Mouse (Mus musculus) adrenal gland, adult 2 months (tissue): Measurements from ENCODE around the gene Als2cr12. TPM values are rescaled to one million over a fixed set of nuclear protein-coding genes. Genes with fewer than 3 reads are reported as not detected.
"Not testable (repeated sequence)": the region's sequence is repeated elsewhere in the genome, so short reads cannot be mapped to it uniquely, and the experiment has no call there.

Source experiments
- DNase-seq: peaks from one replicate; pipeline ENCODE4 v3.0.0; 2021
- polyA plus RNA-seq: library from polyadenylated mRNA; depleted of rRNA; stranded (reverse); fragments of >200 nt; gene quantifications from 2 replicates; pipeline ENCODE4 v1.2.3, GENCODE M21; 2012; rRNA removed
- total RNA-seq, 2 experiments: library from RNA; stranded (reverse); gene quantifications; 2 replicates each; pipeline ENCODE4 v1.2.3; 2021

The Als2cr12 gene
- total and polyA plus RNA-seq, 3 experiments: 1.1 to 3.4 TPM; not detected in 1

DNA sequence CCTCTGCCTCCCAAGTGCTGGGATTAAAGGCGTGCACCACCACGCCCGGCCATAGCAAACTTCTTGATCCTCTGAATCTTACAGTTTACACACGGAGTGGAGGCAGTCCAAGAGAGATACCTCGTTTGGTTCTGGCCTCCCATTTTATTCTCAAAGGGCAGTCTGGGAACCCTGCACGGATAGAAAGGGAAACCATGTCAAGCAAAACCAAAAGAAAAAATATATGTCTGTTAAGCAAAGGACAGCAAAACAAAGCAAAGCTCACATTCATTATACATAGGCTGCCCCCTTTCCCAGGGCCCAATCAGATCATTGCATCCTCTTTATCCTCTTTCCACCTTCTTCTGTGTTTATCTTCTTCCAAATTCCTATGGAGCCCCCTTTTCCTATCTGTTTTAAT is 82.0 kb downstream of the Als2cr12 start:
- no peak for DNase-seq

DNA sequence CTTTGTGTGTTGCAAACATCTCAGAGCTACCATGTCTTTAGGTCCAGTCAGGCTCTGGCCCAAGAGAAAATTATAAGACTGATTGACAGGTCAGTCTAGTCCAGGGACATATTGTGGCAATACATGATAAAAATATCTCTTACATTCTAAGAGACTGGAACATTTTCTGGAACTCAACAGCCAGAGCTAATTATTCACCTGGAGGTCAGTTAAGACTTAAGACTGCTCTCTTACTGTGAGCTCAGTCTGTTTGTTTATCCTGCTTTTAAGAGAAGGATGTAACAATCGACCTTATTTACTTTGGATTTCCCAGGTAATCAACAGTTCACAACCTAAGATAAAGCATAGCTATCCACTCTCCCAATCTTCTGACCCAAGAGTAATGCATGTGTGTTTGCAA is 85.2 kb downstream of the Als2cr12 start:
- no peak for DNase-seq

DNA sequence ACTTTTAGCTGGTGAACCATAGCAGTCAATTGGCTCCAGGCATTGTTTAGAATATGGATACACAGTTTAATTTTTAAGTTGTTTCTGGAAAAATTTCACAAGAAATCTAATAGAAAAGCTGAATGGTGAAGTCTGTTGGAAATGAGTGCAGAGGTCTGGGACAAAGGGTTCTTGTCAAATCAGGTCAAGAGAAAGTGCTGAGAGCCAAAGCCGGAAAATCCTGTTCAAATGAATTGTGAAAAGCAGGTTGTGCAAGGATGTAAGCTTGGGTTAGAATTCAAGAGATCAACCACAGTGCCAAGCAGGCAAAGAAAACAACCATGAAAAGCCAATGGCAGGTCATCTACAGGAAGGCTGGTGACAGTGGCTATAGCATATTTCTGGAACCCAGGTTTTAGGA is 85.6 kb downstream of the Als2cr12 start:
- peak; percentile 15 for DNase-seq

DNA sequence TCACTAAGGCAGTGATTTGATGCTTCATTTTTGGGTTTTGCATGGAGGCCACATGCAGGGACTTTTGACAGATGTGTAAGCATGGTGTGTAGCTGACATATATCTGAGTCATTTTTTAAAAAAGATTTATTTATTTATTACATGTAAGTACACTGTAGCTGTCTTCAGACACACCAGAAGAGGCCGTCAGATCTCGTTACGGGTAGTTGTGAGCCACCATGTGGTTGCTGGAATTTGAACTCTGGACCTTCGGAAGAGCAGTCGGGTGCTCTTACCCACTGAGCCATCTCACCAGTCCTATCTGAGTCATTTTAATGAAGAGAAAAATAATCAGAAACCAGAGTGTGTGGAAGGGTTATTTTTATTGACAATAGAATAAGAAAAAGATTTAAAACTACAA is 86.2 kb downstream of the Als2cr12 start:
- not testable (repeated sequence) for DNase-seq

DNA sequence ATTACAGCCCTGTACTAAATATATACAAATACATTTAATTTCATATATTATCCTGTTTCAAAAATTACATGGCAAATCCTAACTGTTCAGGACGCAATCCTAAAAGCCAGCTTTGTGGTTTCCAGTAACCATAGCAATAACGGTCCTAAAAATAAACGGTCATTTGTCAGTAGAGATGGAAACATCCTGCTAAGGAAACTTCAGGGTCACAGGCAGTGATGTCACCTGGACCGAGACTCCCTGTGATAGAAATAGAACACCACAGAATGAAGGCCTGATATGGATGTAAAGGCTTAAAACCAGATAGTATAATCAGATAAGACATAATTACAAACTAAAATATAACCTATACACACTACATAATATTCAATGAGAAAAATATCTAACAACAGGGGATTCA is 92.1 kb downstream of the Als2cr12 start:
- DNase-seq: peak; percentile 44

DNA sequence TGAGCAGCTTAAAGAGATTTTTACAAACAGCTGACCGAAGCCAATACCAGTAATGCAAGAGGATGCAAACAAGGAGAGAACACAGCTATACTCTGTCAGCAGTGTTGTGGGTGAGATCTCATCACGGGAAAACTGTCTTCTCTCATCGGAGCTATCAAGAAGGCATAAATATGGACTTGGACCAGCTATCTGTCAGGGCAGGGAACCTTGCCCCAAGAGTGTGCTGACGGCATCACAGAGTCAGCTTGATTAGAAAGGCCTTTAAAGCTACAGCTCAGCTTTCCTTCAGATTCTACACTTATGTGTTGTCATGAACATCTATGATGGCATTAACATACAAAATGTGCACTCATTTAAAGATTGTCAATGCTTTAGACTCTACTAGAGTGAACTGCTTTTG is 93.1 kb downstream of the Als2cr12 start:
- no peak for DNase-seq

Other genes with a start within 250 kb of the Als2cr12 start
- gene Orc2, start 190.9 kb downstream of the Als2cr12 start, total RNA-seq: 10 to 100 TPM; 18.0 to 23.7 TPM
- 9.8 and 16.2 TPM in 2 replicates for gene Orc2, start 190.9 kb downstream of the Als2cr12 start, polyA plus RNA-seq
- 10 to 100 TPM; 40.0 to 48.8 TPM for gene Fam126b, start 109.7 kb downstream of the Als2cr12 start, total RNA-seq
- gene Fam126b, start 109.7 kb downstream of the Als2cr12 start, polyA plus RNA-seq: 0.57 and 0.65 TPM in 2 replicates
- 100 to 1,000 TPM in 1 of 2 experiments, 10 to 100 TPM in 1; 97.8 to 181 TPM for gene Ndufb3, start 109.6 kb downstream of the Als2cr12 start, total RNA-seq
- 8.1 and 12.8 TPM in 2 replicates for gene Ndufb3, start 109.6 kb downstream of the Als2cr12 start, polyA plus RNA-seq
- gene Cflar, start 15.5 kb upstream of the Als2cr12 start, total RNA-seq: 100 to 1,000 TPM in 1 of 2 experiments, 10 to 100 TPM in 1; 97.4 to 113 TPM
- gene Cflar, start 15.5 kb upstream of the Als2cr12 start, polyA plus RNA-seq: 37.3 and 41.7 TPM in 2 replicates
- gene Casp8, start 99.4 kb upstream of the Als2cr12 start, total RNA-seq: 10 to 100 TPM; 15.5 to 22.9 TPM
- gene Casp8, start 99.4 kb upstream of the Als2cr12 start, polyA plus RNA-seq: 0.74 and 0.89 TPM in 2 replicates